Mouse (Mus musculus): ENCODE measurements around the gene Cks1b. TPM values are rescaled to one million over a fixed set of nuclear protein-coding genes. Genes with fewer than 3 reads are reported as not detected.

Gene Cks1b
- total RNA-seq, 2 experiments from 2014 or later: 5.1 to 5.4 TPM

DNA sequence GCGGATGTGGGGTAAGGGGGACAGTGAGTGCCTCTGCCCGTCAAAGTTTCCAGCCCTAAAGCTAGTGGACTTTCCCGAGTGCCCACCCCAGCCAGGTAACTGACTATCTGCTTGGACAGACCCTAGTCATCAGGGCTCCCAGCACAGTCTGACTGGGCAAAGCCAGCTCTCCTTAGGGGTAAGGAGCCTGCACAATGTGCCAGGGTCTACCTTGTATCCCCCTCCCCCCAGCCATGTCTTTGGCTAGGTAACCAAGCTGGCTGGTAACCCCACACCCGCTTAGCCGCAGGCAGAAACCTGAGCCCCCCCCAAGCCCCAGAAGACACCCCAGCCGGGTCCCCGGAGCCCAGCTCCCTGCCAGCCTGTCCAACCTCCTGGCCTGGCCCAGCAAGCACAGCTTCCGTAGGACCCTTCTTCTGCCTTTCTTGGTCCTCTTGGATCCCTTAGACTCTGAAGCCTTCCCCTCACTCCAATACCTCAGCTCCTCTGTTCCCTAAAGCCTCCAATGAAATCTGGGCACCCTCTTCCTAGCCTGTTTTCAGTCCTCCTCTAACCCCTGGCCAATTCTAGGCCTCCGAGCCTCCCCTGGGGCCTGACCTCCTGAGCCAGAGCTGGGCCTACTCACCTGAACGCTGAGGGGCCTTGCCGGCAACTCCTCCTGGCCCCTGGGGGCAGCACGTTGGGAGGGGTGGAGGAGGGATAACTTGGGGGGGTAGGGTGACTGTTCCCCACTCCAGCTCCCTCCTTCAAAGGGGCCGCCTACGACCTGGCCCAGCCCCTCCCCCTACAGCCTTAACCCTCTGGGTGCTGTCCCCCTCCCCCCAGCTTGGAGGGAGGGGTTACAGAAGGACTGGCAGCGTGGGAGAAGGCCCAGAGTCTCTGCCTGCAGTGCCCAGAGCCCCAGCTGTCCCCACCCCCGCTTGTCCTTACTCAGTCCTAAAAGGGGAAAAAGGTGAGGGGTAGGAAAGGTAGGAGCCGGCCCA, 31.5 kb downstream of the Cks1b start:
- no peak for DNase-seq
- intact Hi-C loops (cut with DNase I): no loop called here

DNA sequence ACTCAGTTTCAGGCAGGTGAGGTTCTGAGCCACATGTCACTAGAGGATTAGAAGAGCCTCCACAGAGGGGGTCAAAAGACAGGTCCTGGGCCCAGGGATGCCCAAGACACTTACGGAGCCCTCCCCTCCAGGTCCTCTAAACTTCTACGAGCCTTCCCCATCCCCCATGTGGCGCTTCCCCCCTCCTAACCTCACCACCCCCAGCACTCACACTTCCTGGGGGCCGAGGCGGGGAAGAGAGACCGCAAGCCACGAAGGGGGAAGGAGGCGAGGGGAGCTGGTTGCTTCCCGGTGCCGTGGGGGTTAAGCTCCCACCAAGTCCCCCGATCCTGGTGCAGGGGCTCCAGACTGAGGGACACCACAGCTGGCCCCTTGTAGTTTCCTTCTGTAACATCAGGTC, 32.7 kb downstream of the Cks1b start:
- intact Hi-C loops (cut with DNase I): no loop called here

DNA sequence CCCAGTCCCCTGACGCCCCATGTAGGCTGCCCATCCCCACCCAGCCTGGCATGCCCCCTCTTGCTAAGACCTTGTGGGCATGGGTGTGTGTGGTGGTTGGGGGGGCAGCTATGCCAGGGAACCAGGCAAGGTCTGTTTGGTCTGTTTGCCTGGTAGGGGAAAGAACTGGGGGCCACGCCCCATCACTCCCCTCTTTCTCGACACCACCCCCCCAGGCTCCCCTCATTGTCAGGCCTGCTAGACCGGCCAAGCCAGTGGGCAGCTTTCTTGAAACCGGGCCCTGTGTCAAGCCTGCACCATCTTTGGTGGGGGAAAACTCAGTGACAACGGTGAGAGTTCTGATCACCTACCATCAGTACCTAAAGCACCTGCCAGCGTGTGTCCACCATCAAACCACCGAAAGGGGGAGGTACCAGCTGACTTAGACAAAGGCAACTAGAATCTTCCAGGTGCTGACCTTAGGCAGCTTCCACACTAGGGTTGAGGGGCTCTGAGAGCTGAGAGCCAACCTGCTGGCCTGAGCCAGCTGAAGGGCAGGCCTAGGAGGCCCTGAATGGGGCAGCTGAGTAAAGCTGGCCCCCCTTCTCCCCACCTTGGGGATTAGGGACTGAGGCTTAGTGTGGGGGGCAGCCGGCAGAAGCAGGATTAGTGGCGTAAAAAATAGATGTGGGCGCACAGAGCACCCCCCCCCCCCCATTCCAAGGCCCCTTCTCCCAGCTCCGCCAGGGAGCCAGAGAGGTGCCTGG, 33.7 kb downstream of the Cks1b start:
- intact Hi-C loops (cut with DNase I): no loop called here
- no peak for DNase-seq

More for the DNA sequence above, 32.7 kb downstream of the Cks1b start:
- DNase-seq: no peak

DNA sequence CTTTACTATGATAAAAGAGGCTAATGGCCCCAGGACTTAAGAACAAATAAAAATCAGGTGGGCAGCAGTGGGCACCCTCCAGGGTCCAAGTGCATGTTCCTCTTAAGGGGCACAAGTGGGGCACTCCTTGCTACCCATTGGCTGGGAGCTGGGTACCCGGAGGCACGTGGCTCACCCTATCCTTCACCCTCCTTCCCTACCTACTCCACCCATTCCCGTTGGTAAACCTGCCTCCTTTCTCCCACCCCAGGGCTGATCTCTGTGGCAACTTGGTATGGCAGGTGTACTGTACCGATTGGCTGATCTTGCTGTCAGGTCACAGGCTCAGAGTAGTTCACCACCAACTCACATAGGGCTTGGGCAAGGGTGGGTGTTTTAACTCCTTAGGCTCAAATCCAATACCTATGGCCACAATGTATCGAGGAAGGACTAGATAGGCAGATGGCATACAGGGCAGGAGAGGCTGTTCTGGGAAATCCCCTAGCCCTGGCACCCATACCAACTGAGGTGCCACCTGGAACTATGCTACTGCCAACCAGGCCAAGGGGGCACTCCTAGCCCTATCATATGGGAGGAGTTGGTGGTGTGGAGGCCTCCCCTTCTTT, 34.4 kb downstream of the Cks1b start:
- intact Hi-C loops (cut with DNase I): no loop called here
- no peak for DNase-seq

DNA sequence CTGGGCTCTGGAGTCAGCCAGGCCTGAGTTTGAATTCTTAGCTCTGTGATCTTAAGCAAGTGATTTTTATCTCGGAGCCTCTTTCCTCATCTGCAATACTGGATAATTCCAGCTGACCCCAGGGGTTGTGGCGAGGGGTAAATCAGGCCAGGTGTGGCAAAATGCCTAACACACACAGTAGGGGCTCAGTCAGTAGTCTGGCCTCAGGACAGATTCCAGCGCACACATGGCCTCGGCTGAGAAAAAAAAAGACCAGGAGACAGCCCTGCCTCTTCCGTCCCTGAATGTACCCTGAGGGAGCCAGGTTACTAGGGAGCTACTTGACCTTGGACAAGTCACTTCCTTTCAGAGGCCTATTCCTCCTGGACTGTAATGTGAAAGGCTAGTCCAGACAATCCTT, 35.2 kb downstream of the Cks1b start:
- no peak for DNase-seq
- intact Hi-C loops (cut with DNase I): no loop called here

DNA sequence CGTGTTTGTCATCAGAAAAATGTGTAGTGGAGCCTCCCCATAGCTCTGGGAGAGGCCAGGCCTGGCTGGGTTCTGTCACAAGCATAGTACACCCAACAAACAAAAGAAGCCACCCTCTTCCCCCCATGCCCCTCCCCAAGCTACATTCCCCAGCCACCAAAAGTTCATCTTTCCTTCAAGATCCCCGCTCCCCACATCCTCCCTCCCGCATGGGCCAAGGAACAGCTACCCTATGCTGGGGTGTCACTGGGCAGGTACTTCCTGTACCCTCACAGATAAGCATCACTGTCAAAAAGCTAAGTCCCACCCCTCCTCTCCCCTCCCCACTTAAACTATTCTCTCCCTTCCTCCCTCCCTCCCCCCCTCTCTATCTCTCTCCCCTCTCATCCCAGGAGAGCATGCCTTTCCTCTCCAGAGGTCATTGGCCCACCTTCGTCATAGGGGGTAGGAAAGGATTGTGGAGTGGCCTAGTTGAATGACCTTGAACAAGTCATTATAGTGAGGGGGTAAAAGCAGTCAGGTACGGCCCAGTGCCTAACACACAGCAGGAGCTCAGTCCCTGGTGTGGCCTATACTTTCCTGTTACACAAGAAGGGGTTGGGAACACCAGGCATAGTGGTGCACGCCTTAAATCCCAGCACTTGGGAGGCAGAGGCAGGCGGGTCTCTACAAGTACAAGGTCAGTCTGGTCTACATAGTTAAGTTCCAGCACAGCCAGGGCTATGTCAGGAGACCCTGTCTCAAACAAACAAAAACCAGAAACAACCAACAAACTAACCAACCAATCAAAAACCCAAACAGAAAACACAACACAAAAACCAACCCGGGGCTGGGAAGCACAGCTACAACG, 35.9 kb downstream of the Cks1b start:
- intact Hi-C loops (cut with DNase I): no loop called here
- DNase-seq: no peak

DNA sequence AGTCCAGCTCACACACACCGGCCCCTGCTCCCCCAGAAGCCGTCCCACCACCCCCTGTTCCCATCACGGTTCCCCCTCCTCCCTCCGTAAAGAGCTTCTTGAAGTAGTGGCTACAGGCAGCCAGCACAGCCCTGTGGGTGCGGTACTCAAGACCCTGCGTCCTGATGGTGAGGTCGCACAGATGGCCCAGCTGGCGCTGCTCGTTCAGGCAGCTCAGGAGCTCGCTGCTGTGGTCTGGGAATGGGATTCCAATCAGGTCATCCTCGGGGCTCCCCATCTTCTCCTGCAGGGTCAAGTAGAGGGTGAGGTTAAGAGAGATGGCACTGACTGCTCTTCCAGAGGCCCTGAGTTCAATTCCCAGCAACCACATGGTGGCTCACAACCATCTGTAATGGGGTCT, 37.0 kb downstream of the Cks1b start:
- no peak for DNase-seq
- intact Hi-C loops (cut with DNase I): no loop called here

DNA sequence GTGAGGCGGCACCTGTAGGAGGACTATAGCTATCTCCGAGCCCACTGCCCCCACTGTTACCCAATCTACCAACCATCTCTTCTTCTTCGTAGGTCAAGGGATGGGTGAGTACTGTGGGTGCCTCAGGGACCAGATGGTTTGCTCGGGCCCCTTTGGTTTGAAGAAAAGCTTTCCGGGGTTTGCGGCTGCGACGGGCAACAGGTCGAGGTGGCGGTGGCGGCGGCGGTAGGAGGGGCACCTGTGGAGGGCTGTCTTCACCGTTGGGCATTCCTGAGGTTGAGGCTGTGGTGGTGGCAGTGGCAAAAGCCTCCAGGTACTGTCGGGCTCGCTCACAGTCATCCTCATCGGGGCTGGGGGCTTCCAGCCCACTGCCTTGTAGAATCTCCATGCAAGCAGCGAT, 37.5 kb downstream of the Cks1b start:
- DNase-seq: no peak
- intact Hi-C loops (cut with DNase I): no loop called here

DNA sequence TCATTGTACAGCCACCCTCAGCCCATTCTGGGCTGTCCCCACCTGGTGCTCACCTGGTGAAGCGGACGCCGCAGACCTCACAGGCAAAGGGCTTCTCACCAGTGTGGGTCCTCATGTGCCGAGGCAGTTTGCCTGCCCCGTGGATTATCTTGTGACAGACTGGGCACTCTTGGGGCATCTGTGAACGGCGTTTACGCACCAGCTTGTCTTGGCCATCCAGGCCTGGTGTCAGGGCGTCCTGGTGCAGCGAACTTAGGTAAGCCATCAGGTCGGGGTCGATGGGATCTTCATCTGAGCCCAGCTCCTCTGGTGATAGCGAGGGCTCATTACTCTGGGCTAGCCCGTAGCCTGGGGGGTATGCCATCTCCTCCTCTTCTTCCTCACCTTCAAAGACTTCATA, 37.9 kb downstream of the Cks1b start:
- intact Hi-C loops (cut with DNase I): no loop called here
- no peak for DNase-seq

DNA sequence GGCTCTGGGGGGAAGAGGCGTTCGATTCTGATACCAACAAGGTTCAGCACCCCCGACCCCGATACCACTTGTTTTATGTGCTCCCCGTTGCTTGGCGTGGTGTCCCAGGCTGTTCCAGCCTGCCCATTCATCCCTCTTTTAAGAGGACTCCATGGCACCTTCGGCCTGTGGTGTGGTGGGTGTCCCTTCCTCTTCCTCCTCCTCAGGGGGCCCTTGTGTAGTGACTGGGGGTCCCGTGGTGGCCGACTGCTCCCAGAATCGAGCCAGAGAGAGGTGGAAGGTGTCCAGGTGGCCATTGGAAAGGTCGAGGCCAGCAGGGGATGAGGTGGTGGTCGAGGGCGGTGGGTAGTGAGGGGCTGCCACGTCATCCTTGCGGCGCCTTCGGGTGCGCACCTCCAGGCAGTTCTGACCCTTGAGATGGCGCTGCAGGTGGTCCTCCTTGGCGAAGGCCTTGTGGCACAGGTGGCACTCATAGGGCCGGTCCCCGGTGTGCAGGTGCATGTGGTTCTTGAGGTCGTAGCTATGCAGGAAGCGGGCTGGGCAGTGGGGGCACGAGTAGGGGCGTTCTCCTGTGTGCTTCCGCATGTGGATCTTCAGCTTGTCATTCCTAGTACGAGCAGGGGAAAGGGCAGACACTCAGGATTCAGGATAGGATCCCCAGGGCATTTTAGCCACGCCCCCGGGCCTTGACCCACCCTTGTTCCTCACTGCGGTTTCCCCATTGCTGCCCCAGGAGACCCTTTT, 38.6 kb downstream of the Cks1b start:
- DNase-seq: no peak
- intact Hi-C loops (cut with DNase I): loop anchor here (2.0 kb wide), 1 partner anchor 13 kb away; no protein-coding TSS in a partner anchor

DNA sequence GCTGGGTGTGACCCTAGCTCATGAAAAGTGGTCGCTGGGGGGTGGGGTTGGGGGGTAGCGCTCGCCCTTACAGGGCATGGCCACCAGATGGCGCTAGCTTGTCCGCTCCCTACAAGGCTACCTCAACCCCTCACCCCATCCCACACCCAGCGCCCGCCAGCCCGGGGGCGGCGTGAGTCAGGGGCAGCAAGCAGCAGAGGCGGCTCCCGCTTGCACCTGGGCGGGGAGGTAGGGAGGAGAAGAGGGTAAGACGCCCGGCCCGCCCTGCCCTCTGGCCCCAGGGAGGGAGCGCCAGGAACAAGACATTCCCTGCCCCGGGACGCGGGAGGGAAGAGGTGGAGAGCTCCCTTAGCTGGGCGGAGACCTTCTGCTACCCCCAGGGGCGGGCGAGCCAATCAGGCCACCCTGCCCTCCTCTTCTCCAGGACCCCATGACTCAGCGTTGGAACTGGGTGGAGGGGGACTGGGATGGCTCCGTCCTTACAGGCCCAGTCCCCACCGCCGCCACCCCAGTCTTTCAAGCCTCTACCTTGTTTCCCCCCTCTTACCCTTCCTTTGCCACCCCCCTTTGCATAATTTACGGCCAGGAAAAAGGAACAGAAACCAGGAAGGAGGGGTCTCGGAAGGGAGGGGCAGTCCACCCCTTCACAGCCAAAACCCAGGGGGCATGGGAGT, 39.7 kb downstream of the Cks1b start:
- peak; percentile 72 to 86 for DNase-seq
- intact Hi-C loops (cut with DNase I): loop anchor here (1.0 to 2.0 kb wide), 2 partner anchors 14 to 107 kb away; no protein-coding TSS in a partner anchor

DNA sequence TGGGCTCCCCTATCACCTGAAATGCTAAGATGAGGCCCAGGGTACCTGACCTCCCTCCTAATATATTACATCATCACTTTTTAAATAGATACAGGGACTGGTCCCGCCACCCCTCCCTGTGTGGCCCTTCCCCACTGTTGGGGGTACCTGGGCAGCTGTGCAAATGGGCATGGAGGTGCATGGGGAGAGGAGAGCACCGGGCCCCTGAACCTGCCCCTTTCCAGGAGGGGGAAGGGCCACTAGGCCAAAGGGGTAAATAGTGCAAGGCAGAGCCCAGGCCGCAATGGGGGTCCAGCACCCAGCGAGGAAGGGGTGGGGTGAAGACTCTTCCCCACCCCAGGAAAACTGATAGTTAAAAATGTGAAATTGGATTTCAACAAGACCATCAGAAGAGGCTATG, 40.4 kb downstream of the Cks1b start:
- no peak for DNase-seq
- intact Hi-C loops (cut with DNase I): loop anchor here (1.0 to 2.0 kb wide), 2 partner anchors 15 to 107 kb away; no protein-coding TSS in a partner anchor

DNA sequence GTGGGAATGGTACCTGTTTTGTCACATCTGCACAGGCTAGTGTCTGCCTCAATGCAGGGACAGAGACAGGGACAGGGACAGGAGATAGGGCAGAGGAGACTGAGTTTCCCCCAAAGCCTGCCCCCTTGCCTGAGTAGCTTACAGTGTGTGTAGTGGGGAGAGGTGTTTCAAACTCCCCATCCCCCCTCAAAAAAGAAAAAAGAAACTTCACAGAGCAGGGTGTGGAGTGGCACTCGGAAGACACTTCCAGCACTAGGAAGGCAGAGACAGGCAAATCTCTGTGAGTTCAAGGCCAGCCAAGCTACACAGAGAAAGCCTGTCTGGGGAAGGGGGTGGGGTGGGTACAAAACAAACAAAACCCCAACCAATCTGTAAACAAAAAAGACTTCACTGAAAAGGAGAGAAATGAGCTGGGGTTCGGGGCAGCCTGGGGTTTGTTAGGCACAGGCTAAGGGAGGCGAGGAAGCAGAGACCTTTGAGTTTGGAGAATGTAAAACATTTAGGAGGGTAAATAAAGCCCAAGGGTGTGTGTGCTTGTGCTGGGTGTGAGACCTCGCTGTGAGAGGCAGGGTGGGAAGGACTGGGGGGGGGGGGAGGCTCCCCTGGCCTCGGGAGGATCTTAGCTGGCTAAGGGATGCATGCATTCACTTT, 44.5 kb downstream of the Cks1b start:
- intact Hi-C loops (cut with DNase I): no loop called here
- no peak for DNase-seq

DNA sequence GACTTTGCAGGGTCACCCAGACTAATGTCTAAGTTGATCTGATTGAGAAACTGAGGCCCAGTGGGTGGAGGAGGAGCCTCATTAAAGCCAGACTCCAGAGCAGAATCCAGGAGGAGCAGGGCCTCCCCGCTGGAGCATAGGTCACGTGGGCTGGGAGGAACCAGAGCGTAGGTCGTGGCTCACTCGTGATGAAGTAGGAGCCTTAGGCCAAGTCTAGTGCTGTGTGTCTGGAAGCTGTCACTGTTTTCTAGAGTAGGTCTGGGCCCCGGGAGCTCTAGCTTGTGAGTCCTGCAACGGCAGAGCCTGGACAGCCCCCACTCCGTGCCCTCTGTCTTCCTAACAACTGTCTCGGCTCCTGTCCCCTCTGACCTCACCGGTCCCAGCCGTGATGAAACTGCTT, 50.8 kb downstream of the Cks1b start:
- no peak for DNase-seq
- intact Hi-C loops (cut with DNase I): no loop called here

DNA sequence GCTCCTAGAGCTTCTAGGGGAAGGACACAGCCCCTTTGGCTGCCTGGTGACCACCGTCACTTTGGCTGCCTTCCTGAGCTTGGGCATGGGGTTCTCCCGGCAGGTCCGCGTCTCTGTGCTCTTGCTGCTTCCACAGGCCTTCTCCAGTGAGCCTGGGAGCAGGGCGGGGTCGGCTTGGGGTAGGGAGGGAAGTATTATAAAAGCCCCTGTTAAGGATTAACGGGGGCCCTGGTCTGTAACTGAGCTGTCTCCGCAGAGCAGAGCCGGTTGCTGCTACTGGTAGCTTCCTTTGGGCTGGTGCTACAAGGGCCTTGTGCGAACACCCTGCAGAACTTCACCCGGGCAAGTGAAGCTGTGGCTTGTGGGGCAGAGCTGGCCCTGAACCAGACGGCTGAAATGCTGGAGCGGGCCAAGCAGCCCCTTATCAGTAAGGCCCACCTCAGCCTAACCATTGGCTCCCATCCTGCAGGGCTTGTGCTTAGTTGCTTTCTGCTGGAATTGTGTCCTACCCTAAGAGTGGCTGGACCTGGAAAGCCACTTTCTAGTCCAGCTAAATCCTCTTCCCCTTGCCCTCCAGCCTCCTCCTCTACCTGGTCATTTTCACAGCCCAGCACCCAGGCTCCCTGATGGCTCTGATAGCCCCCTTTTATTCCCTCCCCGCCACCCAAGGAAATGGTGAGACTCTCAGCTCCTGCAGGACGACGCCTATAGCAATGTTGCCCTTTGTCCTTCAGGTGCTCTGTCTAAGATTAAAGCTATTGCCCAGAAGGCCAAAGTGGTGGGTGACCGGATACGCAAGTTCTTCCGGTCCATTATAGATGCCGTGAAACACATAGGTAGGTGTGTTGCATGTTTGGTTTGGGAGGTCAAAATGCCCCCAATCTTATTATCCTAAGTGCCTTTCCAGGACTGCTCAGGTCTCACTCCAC, 52.4 kb downstream of the Cks1b start:
- no peak for DNase-seq
- intact Hi-C loops (cut with DNase I): no loop called here
